In the genomic region with DNA sequence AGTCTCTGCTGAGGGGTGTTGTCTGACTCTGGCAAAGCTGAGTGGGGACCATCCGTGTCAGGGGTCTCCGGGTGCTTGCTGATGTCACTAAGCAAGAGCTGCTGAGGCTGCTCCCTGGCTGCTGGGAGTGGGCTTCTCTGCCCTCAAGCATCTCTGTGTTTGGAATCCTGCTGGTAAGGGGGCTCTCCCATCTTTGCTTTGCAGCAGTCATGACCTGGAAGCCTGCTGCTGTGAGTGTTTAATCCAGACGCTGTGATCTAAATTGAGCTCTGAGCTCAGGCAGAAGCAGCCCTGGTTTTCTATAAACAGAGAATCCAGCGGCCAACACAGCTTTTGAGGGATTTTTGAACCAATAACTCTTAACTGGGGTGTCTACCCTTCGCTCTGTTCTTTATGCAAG, we compare ENCODE assay signal across 11 mouse cellular contexts.
DNase-seq lines count a peak whose midpoint lies in the region; ATAC-seq and TF ChIP-seq lines count a peak whose summit lies in the region.
"Had no signal": no experiment of that assay in that cellular context is flagged by ENCODE, and none has a peak within 500 bp of the region (broad histone marks: within the 10 kb centered on the region; RNA-seq: fewer than 3 reads in every experiment).

No protein-coding gene starts in this region.

- no peak for ATAC-seq in lung, postnatal 0 days
- ATAC-seq in hindbrain, embryonic 16.5 days: 0 out of 2 replicates have a peak, but pooled peaks have one; percentile 4
- ATAC-seq in neural tube, embryonic 14.5 days (ENCODE audit: low read depth): no peak

- DNase-seq in embryo, embryonic 10 days (ENCODE audit: low spot score): peak; percentile 33
- no peak for DNase-seq in embryo, embryonic 10.5 days (ENCODE audit: low spot score)
- DNase-seq in lung, postnatal 0 days (ENCODE audit: low spot score): no peak
- no peak for DNase-seq in lung, postnatal 14 days
- DNase-seq in urinary bladder, postnatal 10 days (ENCODE audit: low spot score): no peak
- DNase-seq in right cerebral cortex, postnatal 14 days: no peak
- DNase-seq: cerebellum, adult 18-20 months; kidney, adult 9 months had no signal

- H3K27me3 ChIP-seq in lung, postnatal 0 days (replicated peaks; ENCODE audit: insufficient read depth, low read length): no peaks in the 10 kb centered on the region
- H3K27me3 ChIP-seq in hindbrain, embryonic 16.5 days (replicated peaks; ENCODE audit: control insufficient read depth, insufficient read depth, low read length): no peaks in the 10 kb centered on the region
- no peaks in the 10 kb centered on the region for H3K27me3 ChIP-seq in neural tube, embryonic 14.5 days (ENCODE audit: control insufficient read depth, insufficient read depth, low read length)

- 39% methylated on average over 5 of the region's 5 CpGs for WGBS in lung, postnatal 0 days
- WGBS in hindbrain, embryonic 16.5 days: 30% methylated on average over 5 of the region's 5 CpGs
- 28% methylated on average over 5 of the region's 5 CpGs for WGBS in neural tube, embryonic 14.5 days

- H3K4me1 ChIP-seq in lung, postnatal 0 days (ENCODE audit: insufficient read depth, low read depth, low read length): no peaks in the 10 kb centered on the region; the same call in 1 of the 2 replicates
- H3K4me1 ChIP-seq in hindbrain, embryonic 16.5 days (ENCODE audit: control insufficient read depth, insufficient read depth, low read depth, low read length): peaks cover 35% of the 10 kb centered on the region
- H3K4me1 ChIP-seq in neural tube, embryonic 14.5 days (ENCODE audit: control insufficient read depth, insufficient read depth, low read length): peaks cover 37% of the 10 kb centered on the region

- no peak overlapping the region for H3K4me3 ChIP-seq in lung, postnatal 0 days (ENCODE audit: low read depth, low read length)
- H3K4me3 ChIP-seq in hindbrain, embryonic 16.5 days (ENCODE audit: low read length): no peak overlapping the region
- H3K4me3 ChIP-seq in neural tube, embryonic 14.5 days (ENCODE audit: low read depth, low read length): no peak overlapping the region

- H3K36me3 ChIP-seq in lung, postnatal 0 days (ENCODE audit: insufficient read depth, low read length): no peaks in the 10 kb centered on the region
- H3K36me3 ChIP-seq in hindbrain, embryonic 16.5 days (ENCODE audit: control insufficient read depth, insufficient read depth, low read length): no peaks in the 10 kb centered on the region
- H3K36me3 ChIP-seq in neural tube, embryonic 14.5 days (ENCODE audit: control insufficient read depth, insufficient read depth, low read length): no peaks in the 10 kb centered on the region

- TF ChIP-seq EP300 in lung, postnatal 0 days (IDR thresholded peaks at IDR 0.05): no peak

- 0 out of 2 replicates have a peak overlapping the region, but pooled peaks have one; percentile 6 for H3K27ac ChIP-seq in lung, postnatal 0 days (ENCODE audit: low read length)
- H3K27ac ChIP-seq in hindbrain, embryonic 16.5 days (ENCODE audit: low read depth, low read length): peak overlapping the region; percentile 72
- H3K27ac ChIP-seq in neural tube, embryonic 14.5 days (ENCODE audit: low read depth, low read length): peak overlapping the region; percentile 80
- H3K27ac ChIP-seq: macrophage had no signal

- no peak overlapping the region for H3K9ac ChIP-seq in lung, postnatal 0 days (replicated peaks; ENCODE audit: low read depth)
- peak overlapping the region; percentile 59 for H3K9ac ChIP-seq in hindbrain, embryonic 16.5 days (ENCODE audit: low read depth, low read length)
- peak overlapping the region; percentile 13 for H3K9ac ChIP-seq in neural tube, embryonic 14.5 days (replicated peaks; ENCODE audit: low read depth, low read length)

- TF ChIP-seq CTCF in lung, postnatal 0 days (IDR thresholded peaks at IDR 0.05): no peak

- H3K9me3 ChIP-seq in lung, postnatal 0 days (ENCODE audit: low read length): no peaks in the 10 kb centered on the region
- 0 out of 2 replicates have a peak, but pooled peaks cover 3% of the 10 kb centered on the region for H3K9me3 ChIP-seq in hindbrain, embryonic 16.5 days (ENCODE audit: control insufficient read depth, low read length)
- no peaks in the 10 kb centered on the region for H3K9me3 ChIP-seq in neural tube, embryonic 14.5 days (ENCODE audit: control insufficient read depth, low read length)

- H3K4me2 ChIP-seq in lung, postnatal 0 days (replicated peaks; ENCODE audit: low read depth, low read length): no peak overlapping the region
- H3K4me2 ChIP-seq in hindbrain, embryonic 16.5 days (ENCODE audit: low read length): no peak overlapping the region
- no peak overlapping the region for H3K4me2 ChIP-seq in neural tube, embryonic 14.5 days (ENCODE audit: low read depth, low read length)

Comparison
In these comparisons a context has a peak if more than half of its experiments do, and no peak if none do; other contexts are left out.
1. H3K27ac ChIP-seq: peak in every context shown above with its lines; median percentile 80 in neural tube, embryonic 14.5 days; 72 in hindbrain, embryonic 16.5 days; 6 in lung, postnatal 0 days.